Mouse (Mus musculus): ENCODE measurements around the gene Tars. TPM values are rescaled to one million over a fixed set of nuclear protein-coding genes. Genes with fewer than 3 reads are reported as not detected.

Tars gene
- 10 to 100 TPM; 84.9 to 90.3 TPM for polyA plus RNA-seq (2017; shearing (Covaris generic))

GRCm38 (mm10) chr15:11399356-11400067 lies at the start of gene Tars:
Gene Tars, minus strand, starts transcription at chr15:11399665.

All from inflammation-experienced regulatory T-cells (primary cell).